Mouse (Mus musculus) ES-E14 (cell line): Measurements from ENCODE around the gene Selenop.

Experiments used
- CHD2 ChIP-seq: IDR thresholded peaks from 2 replicates; pipeline ENCODE4 v1.6.1; 2014; ENCODE audit warnings: mild to moderate bottlenecking, low read depth, low read length, inconsistent platforms
- HCFC1 ChIP-seq: IDR thresholded peaks from 2 replicates; pipeline ENCODE4 v1.6.1; 2012; ENCODE audit warnings: low read length, inconsistent platforms, borderline replicate concordance; ENCODE audit not compliant: insufficient read depth
- MAFK ChIP-seq: IDR thresholded peaks from 2 replicates; pipeline ENCODE4 v1.6.1; 2014; ENCODE audit warnings: mild to moderate bottlenecking, low read depth, low read length, inconsistent platforms; ENCODE audit not compliant: insufficient read depth
- ZC3H11A ChIP-seq: IDR thresholded peaks from 2 replicates; pipeline ENCODE4 v1.6.1; 2012; ENCODE audit warnings: low read depth, mild to moderate bottlenecking, inconsistent platforms, low read length, borderline replicate concordance
- ZNF384 ChIP-seq: IDR thresholded peaks from 2 replicates; pipeline ENCODE4 v1.6.1; 2012; ENCODE audit warnings: low read depth, low read length, inconsistent platforms

DNA sequence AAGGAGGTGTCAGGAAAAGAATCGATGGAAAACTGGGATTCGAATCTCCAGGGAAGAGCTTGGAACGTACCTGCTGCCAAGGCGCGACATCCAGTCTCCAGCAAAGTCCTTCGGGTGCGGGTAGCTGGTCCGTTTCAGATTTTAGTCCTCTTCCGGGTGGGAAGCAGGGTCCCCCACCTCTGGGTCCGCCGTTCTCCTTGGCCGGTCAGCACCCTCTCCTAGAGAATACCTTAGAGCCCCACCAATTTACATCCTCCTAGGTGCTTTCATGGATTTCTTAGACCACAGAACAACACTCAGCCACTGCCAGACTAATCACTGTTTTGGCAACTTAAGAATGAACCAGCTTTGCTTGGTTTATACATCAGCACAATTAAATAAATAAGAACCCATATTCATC is 35.1 kb downstream of the Selenop start, which contains the start of gene Ccdc152:
- no peak for TF ChIP-seq CHD2
- TF ChIP-seq ZNF384, result no peak
- no peak for TF ChIP-seq HCFC1
- no peak for TF ChIP-seq ZC3H11A
- TF ChIP-seq MAFK, result no peak
